Mouse (Mus musculus): ENCODE data around the gene Acbd5. TPM values are rescaled to one million over a fixed set of nuclear protein-coding genes. Genes with fewer than 3 reads are reported as not detected.
A peak's percentile ranks its signal among the peaks of the same experiment; 100 is the strongest.

The Acbd5 gene
- polyA plus RNA-seq (2015; fragmentation: Nextera tagmentation; extraction: Ambion mirVana) = 75.1 and 75.3 TPM in 2 replicates

- H3K27ac ChIP-seq (replicated peaks) = peak within 1 kb of the TSS; percentile 98
- 2% methylated on average over 34 of the region's 34 CpGs for WGBS
- H3K27me3 ChIP-seq = no peaks in the 10 kb centered on the region
- peak within 1 kb of the TSS; percentile 85 for H3K9ac ChIP-seq (replicated peaks)
- peak; percentile 98 for ATAC-seq (replicated peaks)
- peak within 1 kb of the TSS; percentile 99 for H3K4me2 ChIP-seq (replicated peaks)
- 0 out of 2 replicates have a peak, but pooled peaks cover 2% of the 10 kb centered on the region for H3K36me3 ChIP-seq
- peaks cover 16% of the 10 kb centered on the region; the same call in 1 of the 2 replicates for H3K4me1 ChIP-seq
- no peaks in the 10 kb centered on the region for H3K9me3 ChIP-seq
- peak within 1 kb of the TSS; percentile 91 for H3K4me3 ChIP-seq
Observed at GRCm38 (mm10) chr2:23067552-23068369, at the start of gene Acbd5. TSS of gene Acbd5 (plus strand) at chr2:23068167.

- no peak for ATAC-seq (replicated peaks)
- Histone ChIP-seq H3K9ac (replicated peaks) (no peak overlapping the region), H3K36me3 (no peaks in the 10 kb centered on the region), H3K27me3 (no peaks in the 10 kb centered on the region), H3K27ac (replicated peaks) (no peak overlapping the region), H3K4me3 (no peak overlapping the region), H3K4me1 (peaks cover 10% of the 10 kb centered on the region), H3K4me2 (replicated peaks) (no peak overlapping the region), H3K9me3 (no peaks in the 10 kb centered on the region)
- WGBS = 95% methylated on average over 2 of the region's 2 CpGs
Observed at GRCm38 (mm10) chr2:23019170-23019569, 48.8 kb upstream of the Acbd5 start.

GRCm38 (mm10) chr2:23021320-23021719 is 46.6 kb upstream of the Acbd5 start:
- ATAC-seq (replicated peaks) = no peak
- Histone ChIP-seq H3K4me1 (peaks cover 10% of the 10 kb centered on the region), H3K9ac (replicated peaks) (no peak overlapping the region), H3K4me2 (replicated peaks) (no peak overlapping the region), H3K9me3 (no peaks in the 10 kb centered on the region), H3K27ac (replicated peaks) (no peak overlapping the region), H3K4me3 (no peak overlapping the region), H3K36me3 (no peaks in the 10 kb centered on the region), H3K27me3 (no peaks in the 10 kb centered on the region)
- whole genome bisulfite sequencing = 89% methylated on average over 4 of the region's 4 CpGs

GRCm38 (mm10) chr2:23021721-23022120 is 46.2 kb upstream of the Acbd5 start:
- no peak for ATAC-seq (replicated peaks)

GRCm38 (mm10) chr2:23023023-23023422 is 44.9 kb upstream of the Acbd5 start:
- no peaks in the 10 kb centered on the region for H3K27me3 ChIP-seq
- no peaks in the 10 kb centered on the region for H3K9me3 ChIP-seq
- H3K36me3 ChIP-seq = no peaks in the 10 kb centered on the region
- H3K9ac ChIP-seq (replicated peaks) = no peak overlapping the region
- H3K27ac ChIP-seq (replicated peaks) = no peak overlapping the region
- ATAC-seq (replicated peaks) = no peak
- no peak overlapping the region for H3K4me3 ChIP-seq
- WGBS = 67% methylated on average over 3 of the region's 3 CpGs
- no peak overlapping the region for H3K4me2 ChIP-seq (replicated peaks)
- peaks cover 10% of the 10 kb centered on the region for H3K4me1 ChIP-seq

More at GRCm38 (mm10) chr2:23021721-23022120, 46.2 kb upstream of the Acbd5 start:
- Histone ChIP-seq H3K4me1 (peaks cover 10% of the 10 kb centered on the region), H3K27ac (replicated peaks) (no peak overlapping the region), H3K4me2 (replicated peaks) (no peak overlapping the region), H3K27me3 (no peaks in the 10 kb centered on the region), H3K36me3 (no peaks in the 10 kb centered on the region), H3K9ac (replicated peaks) (no peak overlapping the region), H3K9me3 (no peaks in the 10 kb centered on the region), H3K4me3 (no peak overlapping the region)
- 9% methylated on average over 4 of the region's 4 CpGs for WGBS

- Histone ChIP-seq H3K9me3 (no peaks in the 10 kb centered on the region), H3K27ac (replicated peaks) (no peak overlapping the region), H3K36me3 (no peaks in the 10 kb centered on the region), H3K4me1 (peaks cover 10% of the 10 kb centered on the region), H3K27me3 (no peaks in the 10 kb centered on the region), H3K9ac (replicated peaks) (no peak overlapping the region), H3K4me2 (replicated peaks) (no peak overlapping the region), H3K4me3 (no peak overlapping the region)
- ATAC-seq (replicated peaks) = no peak
- 94% methylated on average over 4 of the region's 4 CpGs for WGBS
Observed at GRCm38 (mm10) chr2:23023714-23024282, 44.2 kb upstream of the Acbd5 start.

GRCm38 (mm10) chr2:23026379-23026778 is 41.6 kb upstream of the Acbd5 start:
- Histone ChIP-seq H3K36me3 (no peaks in the 10 kb centered on the region), H3K27ac (replicated peaks) (no peak overlapping the region), H3K4me1 (peaks cover 10% of the 10 kb centered on the region), H3K9me3 (no peaks in the 10 kb centered on the region), H3K4me3 (no peak overlapping the region), H3K9ac (replicated peaks) (no peak overlapping the region), H3K4me2 (replicated peaks) (no peak overlapping the region), H3K27me3 (no peaks in the 10 kb centered on the region)
- ATAC-seq (replicated peaks) = no peak
- 96% methylated on average over 1 of the region's 1 CpGs for WGBS

GRCm38 (mm10) chr2:23028826-23029225 is 39.1 kb upstream of the Acbd5 start:
- Histone ChIP-seq H3K27me3 (no peaks in the 10 kb centered on the region), H3K4me1 (no peaks in the 10 kb centered on the region), H3K9me3 (no peaks in the 10 kb centered on the region), H3K27ac (replicated peaks) (no peak overlapping the region), H3K4me2 (replicated peaks) (no peak overlapping the region), H3K4me3 (no peak overlapping the region), H3K9ac (replicated peaks) (no peak overlapping the region), H3K36me3 (no peaks in the 10 kb centered on the region)
- WGBS = 80% methylated on average over 4 of the region's 4 CpGs
- no peak for ATAC-seq (replicated peaks)

GRCm38 (mm10) chr2:23030631-23031030 is 37.3 kb upstream of the Acbd5 start:
- no peak for ATAC-seq (replicated peaks)
- 98% methylated on average over 3 of the region's 4 CpGs for WGBS
- Histone ChIP-seq H3K4me1 (no peaks in the 10 kb centered on the region), H3K9ac (replicated peaks) (no peak overlapping the region), H3K27me3 (no peaks in the 10 kb centered on the region), H3K36me3 (no peaks in the 10 kb centered on the region), H3K9me3 (no peaks in the 10 kb centered on the region), H3K4me2 (replicated peaks) (no peak overlapping the region), H3K27ac (replicated peaks) (no peak overlapping the region), H3K4me3 (no peak overlapping the region)

- H3K27ac ChIP-seq (replicated peaks) = no peak overlapping the region
- H3K9me3 ChIP-seq = no peaks in the 10 kb centered on the region
- H3K4me1 ChIP-seq = peaks cover 23% of the 10 kb centered on the region
- no peak for ATAC-seq (replicated peaks)
- H3K27me3 ChIP-seq = no peaks in the 10 kb centered on the region
- H3K9ac ChIP-seq (replicated peaks) = no peak overlapping the region
- no peak overlapping the region for H3K4me3 ChIP-seq
- WGBS = 79% methylated on average over 3 of the region's 3 CpGs
- H3K4me2 ChIP-seq (replicated peaks) = no peak overlapping the region
- H3K36me3 ChIP-seq = no peaks in the 10 kb centered on the region
Observed at GRCm38 (mm10) chr2:23034692-23035435, 33.1 kb upstream of the Acbd5 start.

GRCm38 (mm10) chr2:23035467-23035866 is 32.5 kb upstream of the Acbd5 start:
- H3K4me1 ChIP-seq = peaks cover 23% of the 10 kb centered on the region
- H3K9ac ChIP-seq (replicated peaks) = no peak overlapping the region
- H3K9me3 ChIP-seq = no peaks in the 10 kb centered on the region
- H3K4me3 ChIP-seq = no peak overlapping the region
- no peaks in the 10 kb centered on the region for H3K36me3 ChIP-seq
- H3K27me3 ChIP-seq = no peaks in the 10 kb centered on the region
- WGBS = 95% methylated on average over 1 of the region's 1 CpGs
- no peak overlapping the region for H3K27ac ChIP-seq (replicated peaks)
- no peak overlapping the region for H3K4me2 ChIP-seq (replicated peaks)
- ATAC-seq (replicated peaks) = no peak

All from forebrain, embryonic 15.5 days (tissue).